Mouse (Mus musculus): ENCODE data around the gene Prss12.

DNA sequence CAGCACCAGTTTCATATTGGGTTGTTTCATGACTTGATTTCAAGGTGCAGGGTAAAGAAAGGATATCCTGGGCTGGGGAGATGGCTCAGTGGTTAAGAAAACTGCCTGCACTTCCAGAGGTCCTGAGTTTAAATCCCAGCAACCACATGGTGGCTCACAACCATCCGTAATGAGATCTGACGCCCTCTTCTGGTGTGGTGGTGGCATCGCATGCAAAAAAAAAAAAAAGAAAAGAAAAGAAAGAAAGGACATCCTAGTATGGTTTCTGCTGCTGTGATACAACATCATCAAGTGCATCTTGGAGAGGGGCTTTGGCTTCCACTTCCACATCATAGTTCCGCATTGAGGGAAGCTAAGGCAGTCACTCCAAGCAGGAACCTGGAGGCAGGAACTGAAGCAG lies 65.1 kb downstream of the Prss12 start:
- no peak for TF ChIP-seq CTCF (IDR thresholded peaks at IDR 0.05; ENCODE audit: borderline replicate concordance, insufficient read depth, low read length)
- TF ChIP-seq POLR2A (IDR thresholded peaks at IDR 0.05; ENCODE audit: low read depth, low read length), result no peak
